Mouse (Mus musculus) heart, embryonic 13.5 days (tissue): ENCODE data around the gene Ralgps1. TPM values are rescaled to one million over a fixed set of nuclear protein-coding genes. Genes with fewer than 3 reads are reported as not detected.

Source experiments
- ATAC-seq: fragments of 200-750 bp; cut with Nextera tagmentation; 2 replicates; pipeline ENCODE4 v1.8.0; 2017; ENCODE audit warnings: moderate TSS enrichment; ENCODE audit not compliant: insufficient number of reproducible peaks, low FRiP score, low TSS enrichment; ENCODE audit errors: extremely low read depth
- H3K27ac ChIP-seq: fragments of 300-500 bp; sonication (generic); replicated peaks from 2 replicates; pipeline ENCODE4 v1.5.1; 2015; ENCODE audit warnings: moderate library complexity, mild to moderate bottlenecking, inconsistent platforms
- H3K27me3 ChIP-seq: fragments of 300-500 bp; sonication (generic); replicated peaks from 2 replicates; pipeline ENCODE4 v1.6.1; 2015; ENCODE audit warnings: mild to moderate bottlenecking, inconsistent platforms
- H3K36me3 ChIP-seq: fragments of 300-500 bp; sonication (generic); 2 replicates; pipeline ENCODE4 v1.6.1; 2015; ENCODE audit warnings: mild to moderate bottlenecking, inconsistent platforms
- H3K4me1 ChIP-seq: fragments of 300-500 bp; sonication (generic); 2 replicates; pipeline ENCODE4 v1.6.1; 2015; ENCODE audit warnings: inconsistent platforms
- H3K4me2 ChIP-seq: fragments of 300-500 bp; sonication (generic); 2 replicates; pipeline ENCODE4 v1.6.1; 2015; ENCODE audit warnings: inconsistent platforms, mild to moderate bottlenecking, moderate library complexity
- H3K4me3 ChIP-seq: fragments of 300-500 bp; sonication (generic); 2 replicates; pipeline ENCODE4 v1.5.1; 2015; ENCODE audit warnings: moderate library complexity, mild to moderate bottlenecking, inconsistent platforms
- H3K9ac ChIP-seq: fragments of 300-500 bp; sonication (generic); 2 replicates; pipeline ENCODE4 v1.6.1; 2015; ENCODE audit warnings: inconsistent platforms, mild to moderate bottlenecking, moderate library complexity
- H3K9me3 ChIP-seq: fragments of 300-500 bp; sonication (generic); 2 replicates; pipeline ENCODE4 v1.6.1; 2016; ENCODE audit warnings: inconsistent platforms
- WGBS: fragments of 180-500 bp; shearing (Covaris S2); methylation state at CpG from one replicate; pipeline ENCODE4 v1.1.7; 2015; ENCODE audit warnings: mixed read lengths; 5-methylcytosine and 5-hydroxymethylcytosine counted together
- polyA plus RNA-seq: library from polyadenylated mRNA; unstranded; fragments of >200 nt; fragmentation: Nextera tagmentation; extraction: Ambion mirVana; gene quantifications from 2 replicates; pipeline ENCODE4 v1.2.1, GENCODE M21; 2015

Ralgps1 gene
- polyA plus RNA-seq, 1 experiment from 2014 or later, result 3.7 TPM

DNA sequence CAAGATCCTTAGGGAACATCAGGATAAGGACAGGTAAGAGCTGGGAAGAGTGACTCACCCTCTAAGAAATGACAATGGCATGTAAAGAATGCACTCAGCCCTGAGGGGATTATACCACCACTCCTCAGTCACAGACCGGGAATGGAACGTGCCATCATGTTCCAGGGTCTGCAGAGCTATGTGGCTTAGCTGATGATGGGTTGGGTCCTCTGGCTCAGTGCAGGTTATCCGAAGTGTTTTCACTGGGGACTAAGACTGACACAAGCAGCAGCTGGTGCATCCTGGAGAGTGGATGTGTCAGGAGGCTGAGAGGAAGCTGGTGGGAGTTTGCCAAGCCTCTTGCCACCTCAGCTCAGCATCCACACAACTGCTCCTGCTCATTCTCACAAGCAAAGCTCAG lies 50.7 kb downstream of the Ralgps1 start:
- no peak for ATAC-seq
- no peak overlapping the region for H3K4me2 ChIP-seq
- no peaks in the 10 kb centered on the region for H3K9me3 ChIP-seq
- no peak overlapping the region for H3K4me3 ChIP-seq
- peaks cover 68% of the 10 kb centered on the region for H3K4me1 ChIP-seq
- H3K36me3 ChIP-seq, result no peaks in the 10 kb centered on the region
- H3K9ac ChIP-seq, result no peak overlapping the region
- no peak overlapping the region for H3K27ac ChIP-seq
- 30% methylated on average over 3 of the region's 3 CpGs for WGBS
- no peaks in the 10 kb centered on the region for H3K27me3 ChIP-seq

DNA sequence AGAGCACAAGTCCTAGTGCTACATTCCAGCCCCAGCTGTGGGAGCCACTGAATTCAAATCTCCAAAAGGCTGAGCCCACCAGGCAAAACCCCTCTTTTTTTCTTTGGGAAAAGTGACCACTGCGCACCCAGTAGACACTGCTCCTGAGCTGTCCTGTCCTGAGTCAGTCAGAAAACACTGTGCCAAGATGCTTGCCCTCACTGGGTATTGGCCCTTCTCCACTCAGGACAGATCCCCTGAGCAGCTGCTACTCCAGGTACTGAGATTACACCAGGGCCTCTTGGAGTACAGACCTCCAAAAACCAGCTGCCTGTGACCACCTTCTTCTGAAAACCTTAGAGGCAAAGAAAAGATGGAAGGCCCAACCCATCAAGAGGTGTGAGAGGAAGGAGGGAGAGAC lies 51.4 kb downstream of the Ralgps1 start:
- Histone ChIP-seq H3K27ac (no peak overlapping the region), H3K4me2 (no peak overlapping the region), H3K27me3 (no peaks in the 10 kb centered on the region), H3K4me1 (peaks cover 69% of the 10 kb centered on the region), H3K9ac (0 out of 2 replicates have a peak overlapping the region, but pooled peaks have one; percentile 19), H3K9me3 (no peaks in the 10 kb centered on the region), H3K4me3 (no peak overlapping the region), H3K36me3 (no peaks in the 10 kb centered on the region)
- WGBS, result 88% methylated on average over 1 of the region's 1 CpGs
- no peak for ATAC-seq

DNA sequence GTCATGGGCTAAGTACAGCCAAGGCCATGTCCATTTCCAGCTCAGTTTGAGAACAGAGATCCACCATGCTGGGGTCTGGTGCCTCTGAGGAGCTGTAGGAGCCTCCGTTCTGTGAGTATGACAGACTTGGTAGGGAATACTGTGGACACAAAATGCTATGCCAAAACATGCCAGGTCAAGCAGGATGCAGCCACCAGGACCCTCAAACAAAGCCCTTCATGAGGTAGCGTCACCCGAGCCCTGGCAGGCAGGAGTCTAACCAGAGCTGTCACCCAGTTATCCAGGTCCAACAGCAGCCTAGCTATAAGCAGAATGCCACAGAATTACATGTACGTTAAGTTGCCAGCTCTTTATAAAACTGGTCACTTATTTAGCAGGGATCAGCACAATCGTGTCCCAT lies 51.8 kb downstream of the Ralgps1 start:
- no peak overlapping the region for H3K4me2 ChIP-seq
- WGBS, result 71% methylated on average over 5 of the region's 5 CpGs
- H3K9me3 ChIP-seq, result no peaks in the 10 kb centered on the region
- no peak overlapping the region for H3K27ac ChIP-seq
- H3K27me3 ChIP-seq, result no peaks in the 10 kb centered on the region
- no peak overlapping the region for H3K9ac ChIP-seq
- peaks cover 74% of the 10 kb centered on the region for H3K4me1 ChIP-seq
- ATAC-seq, result no peak
- no peak overlapping the region for H3K4me3 ChIP-seq
- no peaks in the 10 kb centered on the region for H3K36me3 ChIP-seq

DNA sequence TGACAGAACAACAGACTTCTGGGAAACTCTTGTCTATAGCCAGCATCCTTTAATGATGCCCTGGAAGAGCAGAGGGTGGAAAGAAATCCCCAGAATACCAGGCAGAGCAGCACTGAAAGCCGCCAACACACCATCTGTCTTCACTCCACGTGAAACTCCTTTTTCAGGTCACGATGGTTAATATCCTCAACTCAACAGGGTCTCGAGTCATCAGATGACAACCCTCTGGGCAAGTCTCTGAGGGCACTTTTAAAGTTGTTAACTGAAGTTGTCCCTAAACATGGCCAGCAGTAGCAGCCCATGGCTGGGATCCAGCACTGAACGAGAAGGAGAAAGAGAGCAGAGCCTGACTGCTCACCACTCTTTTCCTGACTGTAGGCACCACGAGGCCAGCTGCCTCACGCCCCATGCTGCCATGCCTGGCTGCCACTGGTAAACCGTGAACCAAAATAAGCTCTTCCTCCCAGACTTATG lies 52.8 kb downstream of the Ralgps1 start:
- no peaks in the 10 kb centered on the region for H3K36me3 ChIP-seq
- no peak overlapping the region for H3K9ac ChIP-seq
- no peak overlapping the region for H3K4me3 ChIP-seq
- WGBS, result 48% methylated on average over 8 of the region's 8 CpGs
- H3K27me3 ChIP-seq, result no peaks in the 10 kb centered on the region
- H3K4me1 ChIP-seq, result peaks cover 70% of the 10 kb centered on the region
- H3K4me2 ChIP-seq, result no peak overlapping the region
- peak overlapping the region; percentile 45; the same call in 1 of the 2 replicates for H3K27ac ChIP-seq
- H3K9me3 ChIP-seq, result no peaks in the 10 kb centered on the region
- no peak for ATAC-seq

DNA sequence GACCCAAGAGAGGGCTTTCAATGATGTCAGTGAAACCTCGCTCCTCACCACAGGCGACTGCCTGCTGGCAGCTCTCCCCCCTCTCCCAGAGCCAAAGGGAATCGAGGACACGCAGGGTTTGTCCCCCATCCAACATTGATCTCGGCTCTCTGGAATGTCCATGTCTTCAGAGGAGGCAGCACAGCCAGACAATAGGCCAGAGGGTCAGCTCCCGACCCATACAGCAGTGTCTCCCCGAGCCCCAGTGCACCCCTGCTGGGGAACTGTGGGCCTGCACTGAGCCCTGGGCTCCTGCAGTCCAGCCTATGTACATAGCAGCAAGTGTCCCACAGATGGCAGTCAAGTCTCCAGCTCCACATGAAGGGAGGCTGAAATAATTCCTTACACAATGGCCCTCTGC lies 54.8 kb downstream of the Ralgps1 start:
- no peak overlapping the region; the same call in 1 of the 2 replicates for H3K9ac ChIP-seq
- H3K27me3 ChIP-seq, result no peaks in the 10 kb centered on the region
- peak; percentile 26; the same call in 1 of the 2 replicates for ATAC-seq
- H3K4me3 ChIP-seq, result no peak overlapping the region
- H3K4me2 ChIP-seq, result no peak overlapping the region
- H3K4me1 ChIP-seq, result peaks cover 63% of the 10 kb centered on the region
- 23% methylated on average over 7 of the region's 7 CpGs for WGBS
- no peaks in the 10 kb centered on the region for H3K9me3 ChIP-seq
- peak overlapping the region; percentile 75; the same call in 1 of the 2 replicates for H3K27ac ChIP-seq
- H3K36me3 ChIP-seq, result no peaks in the 10 kb centered on the region

DNA sequence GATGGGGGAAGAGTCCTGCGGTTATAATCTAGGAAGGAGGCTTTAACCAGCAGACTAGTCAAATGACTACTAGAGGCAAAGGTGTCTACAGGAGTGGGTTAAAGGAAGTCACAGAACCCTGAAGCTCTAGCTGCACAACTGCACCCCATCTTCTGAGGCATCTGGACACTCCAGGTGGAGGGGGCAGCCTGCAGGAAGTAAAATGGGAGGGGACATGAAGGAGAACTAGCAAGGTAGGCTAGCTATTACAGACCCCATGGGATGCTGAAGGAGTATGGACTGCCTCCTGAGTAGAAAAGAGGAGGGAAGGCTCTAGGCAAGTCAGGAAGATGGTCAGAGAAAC lies 55.3 kb downstream of the Ralgps1 start:
- peak overlapping the region; percentile 75 for H3K27ac ChIP-seq
- H3K27me3 ChIP-seq, result no peaks in the 10 kb centered on the region
- no peaks in the 10 kb centered on the region for H3K36me3 ChIP-seq
- peaks cover 62% of the 10 kb centered on the region for H3K4me1 ChIP-seq
- 93% methylated on average over 1 of the region's 1 CpGs for WGBS
- no peak overlapping the region for H3K4me3 ChIP-seq
- H3K9me3 ChIP-seq, result no peaks in the 10 kb centered on the region
- H3K4me2 ChIP-seq, result no peak overlapping the region
- peak overlapping the region; percentile 66 for H3K9ac ChIP-seq
- ATAC-seq, result no peak

DNA sequence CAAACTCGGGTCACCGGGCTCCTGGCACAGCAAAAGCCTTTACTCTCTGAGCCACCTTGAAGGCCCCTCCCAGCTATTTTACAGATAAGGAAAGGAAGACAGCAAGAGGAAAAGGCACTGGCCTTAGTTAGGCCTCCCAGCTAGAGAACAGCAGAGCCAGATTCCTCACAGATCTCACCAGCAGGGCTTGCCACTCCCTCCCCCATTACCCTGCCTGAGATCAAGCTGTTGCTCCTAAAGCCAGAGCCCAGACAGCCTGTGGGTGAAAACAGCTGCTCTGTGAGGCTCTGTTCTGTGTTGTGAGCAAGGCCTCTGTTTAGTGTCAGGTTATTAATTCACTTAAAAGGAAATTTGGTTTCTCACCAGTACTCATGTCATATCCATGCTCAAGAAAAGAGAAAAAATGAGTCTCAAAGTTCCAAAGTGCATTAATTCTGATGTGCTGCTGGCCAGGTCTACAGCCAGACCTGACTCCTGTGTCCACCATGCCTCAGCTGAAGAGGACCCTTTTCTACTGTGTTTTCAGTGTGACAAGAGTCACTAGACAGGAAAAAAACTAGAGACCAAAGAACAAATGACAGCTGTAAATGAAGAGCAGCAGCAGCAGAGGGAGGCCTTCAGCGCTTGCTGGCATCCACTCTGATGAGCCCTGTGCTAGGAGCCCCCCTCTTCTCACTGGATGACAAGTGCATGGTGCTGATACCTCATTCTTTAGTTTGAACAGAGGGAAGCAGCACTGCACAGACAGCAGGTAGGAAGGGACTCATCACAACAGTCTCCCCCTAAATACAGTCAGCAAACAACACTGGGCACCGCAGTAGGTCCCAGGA lies 55.8 kb downstream of the Ralgps1 start:
- H3K4me3 ChIP-seq, result no peak overlapping the region
- 53% methylated on average over 4 of the region's 4 CpGs for WGBS
- peak overlapping the region; percentile 66 for H3K9ac ChIP-seq
- no peaks in the 10 kb centered on the region for H3K27me3 ChIP-seq
- H3K27ac ChIP-seq, result peak overlapping the region; percentile 75
- H3K9me3 ChIP-seq, result no peaks in the 10 kb centered on the region
- no peak; the same call in 1 of the 2 replicates for ATAC-seq
- no peak overlapping the region for H3K4me2 ChIP-seq
- peaks cover 56% of the 10 kb centered on the region for H3K4me1 ChIP-seq
- H3K36me3 ChIP-seq, result no peaks in the 10 kb centered on the region

DNA sequence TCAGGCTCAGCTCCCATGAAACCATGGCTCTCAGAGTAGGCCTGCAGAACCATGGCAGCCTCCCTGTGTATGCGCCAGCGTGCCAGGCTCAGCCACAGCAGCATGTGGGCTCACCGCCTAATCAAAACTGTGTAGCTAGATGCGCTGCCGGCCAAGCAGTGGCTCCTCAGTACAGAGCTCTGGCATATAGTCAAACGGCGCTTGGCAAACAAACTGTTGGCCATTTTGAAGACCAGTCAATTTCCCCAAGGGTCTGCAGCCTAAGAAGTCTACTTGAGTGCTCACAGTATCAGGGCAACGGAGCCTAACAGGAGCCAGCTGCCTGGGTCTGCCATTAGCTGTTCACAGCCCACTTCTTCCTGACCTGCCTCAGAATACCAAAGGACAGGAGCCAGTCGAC lies 61.9 kb downstream of the Ralgps1 start:
- no peak overlapping the region for H3K4me3 ChIP-seq
- no peak overlapping the region for H3K4me2 ChIP-seq
- H3K36me3 ChIP-seq, result no peaks in the 10 kb centered on the region
- no peaks in the 10 kb centered on the region for H3K27me3 ChIP-seq
- no peaks in the 10 kb centered on the region for H3K9me3 ChIP-seq
- WGBS, result 90% methylated on average over 9 of the region's 9 CpGs
- H3K4me1 ChIP-seq, result peaks cover 4% of the 10 kb centered on the region
- no peak overlapping the region for H3K27ac ChIP-seq
- no peak overlapping the region for H3K9ac ChIP-seq
- no peak for ATAC-seq

DNA sequence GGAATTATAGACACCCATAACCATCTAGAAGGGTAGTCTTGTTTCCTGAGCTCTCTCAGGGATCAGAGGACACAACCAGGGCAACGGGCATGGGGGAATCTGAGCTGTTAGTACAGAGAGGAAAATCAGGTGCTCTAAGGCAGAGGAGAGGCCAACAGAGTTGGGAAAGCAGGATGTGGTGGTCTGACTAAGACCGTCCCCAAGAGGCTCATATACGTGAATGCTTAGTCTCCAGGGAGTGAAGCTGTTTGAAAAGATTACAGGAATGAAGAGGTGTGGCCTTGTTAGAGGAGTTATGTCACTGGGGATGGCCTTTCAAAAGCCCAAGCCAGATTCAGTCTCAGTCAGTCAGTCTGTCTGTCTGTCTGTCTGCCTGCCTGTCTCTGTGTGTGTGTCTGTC lies 64.7 kb downstream of the Ralgps1 start:
- H3K27ac ChIP-seq, result no peak overlapping the region
- H3K4me2 ChIP-seq, result no peak overlapping the region
- WGBS, result 61% methylated on average over 3 of the region's 3 CpGs
- no peak for ATAC-seq
- H3K4me1 ChIP-seq, result peaks cover 20% of the 10 kb centered on the region
- no peaks in the 10 kb centered on the region for H3K9me3 ChIP-seq
- H3K4me3 ChIP-seq, result no peak overlapping the region
- no peaks in the 10 kb centered on the region for H3K36me3 ChIP-seq
- H3K27me3 ChIP-seq, result no peaks in the 10 kb centered on the region
- H3K9ac ChIP-seq, result no peak overlapping the region

DNA sequence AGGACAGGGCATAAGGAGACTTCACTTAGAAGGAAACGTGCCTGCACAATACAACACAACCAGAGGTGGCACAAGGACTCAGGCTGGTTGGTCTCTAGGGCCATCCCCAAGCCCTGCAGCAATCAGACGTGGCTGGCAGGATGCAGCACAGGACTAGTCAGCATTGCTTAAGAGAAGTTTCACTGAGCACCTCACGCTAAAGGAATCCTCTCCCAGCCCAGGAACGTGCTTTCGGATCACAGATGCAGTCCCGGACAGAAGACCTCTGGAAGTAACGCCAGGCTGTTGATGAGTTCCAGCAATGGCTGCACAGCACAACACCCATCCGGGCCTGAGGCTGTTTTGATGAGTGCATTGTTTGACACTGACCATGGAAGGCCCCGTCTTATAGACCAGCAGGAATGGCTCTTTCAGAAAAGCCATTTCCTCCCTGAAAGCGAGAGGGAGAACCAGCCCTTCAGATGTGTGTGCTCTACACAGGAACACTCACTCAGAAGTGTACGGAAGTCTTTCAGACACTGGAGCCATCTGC lies 67.8 kb downstream of the Ralgps1 start:
- Histone ChIP-seq H3K36me3 (no peaks in the 10 kb centered on the region), H3K4me2 (no peak overlapping the region), H3K27ac (no peak overlapping the region), H3K9ac (no peak overlapping the region), H3K4me3 (no peak overlapping the region), H3K27me3 (no peaks in the 10 kb centered on the region), H3K4me1 (peaks cover 32% of the 10 kb centered on the region), H3K9me3 (no peaks in the 10 kb centered on the region)
- 71% methylated on average over 11 of the region's 11 CpGs for WGBS
- no peak; the same call in 1 of the 2 replicates for ATAC-seq

DNA sequence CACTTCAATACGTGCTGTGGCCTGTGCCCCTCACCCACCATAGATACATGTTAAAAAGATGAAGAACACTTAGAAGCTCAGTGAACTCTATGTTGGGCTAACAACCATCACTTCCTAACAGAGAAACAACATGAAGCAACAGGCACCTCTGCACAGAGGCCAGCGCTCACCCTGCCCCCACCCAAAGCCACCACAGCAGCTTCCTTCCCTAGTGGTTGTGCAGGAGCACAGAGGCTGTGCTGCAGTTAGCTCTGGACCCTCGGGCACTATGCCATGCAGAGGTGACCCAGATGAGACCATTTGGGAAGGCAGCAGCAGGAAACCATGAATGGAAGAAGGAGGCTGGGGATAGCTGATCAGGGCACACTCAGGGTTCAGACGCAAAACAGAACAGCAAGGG lies 68.5 kb downstream of the Ralgps1 start:
- H3K27me3 ChIP-seq, result no peaks in the 10 kb centered on the region
- H3K9me3 ChIP-seq, result no peaks in the 10 kb centered on the region
- no peaks in the 10 kb centered on the region for H3K36me3 ChIP-seq
- H3K9ac ChIP-seq, result no peak overlapping the region
- H3K4me2 ChIP-seq, result no peak overlapping the region
- peaks cover 32% of the 10 kb centered on the region for H3K4me1 ChIP-seq
- ATAC-seq, result no peak
- H3K4me3 ChIP-seq, result no peak overlapping the region
- 77% methylated on average over 4 of the region's 4 CpGs for WGBS
- no peak overlapping the region for H3K27ac ChIP-seq

DNA sequence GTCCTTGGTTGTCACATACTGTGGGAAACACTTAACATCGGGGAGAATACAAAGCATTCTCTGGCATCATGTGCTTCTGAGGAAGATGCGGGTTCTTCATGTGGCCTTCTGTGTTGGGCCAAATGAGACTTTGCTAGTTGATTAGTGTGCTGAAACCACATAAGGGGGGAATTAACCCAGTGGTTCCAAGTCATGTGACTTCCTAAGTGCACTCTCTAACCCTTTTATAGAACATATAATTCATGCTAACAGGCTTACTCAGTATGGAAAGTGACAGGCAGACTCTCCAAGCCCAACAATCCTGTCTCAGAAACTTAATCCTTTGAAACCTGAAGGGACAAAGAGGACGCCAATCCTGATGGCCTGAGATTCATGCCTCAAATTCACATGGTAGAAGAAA lies 68.9 kb downstream of the Ralgps1 start:
- no peaks in the 10 kb centered on the region for H3K36me3 ChIP-seq

More for the DNA sequence above, 68.9 kb downstream of the Ralgps1 start:
- no peak for ATAC-seq
- Histone ChIP-seq H3K4me1 (peaks cover 32% of the 10 kb centered on the region), H3K27me3 (no peaks in the 10 kb centered on the region), H3K27ac (no peak overlapping the region), H3K4me2 (no peak overlapping the region), H3K9ac (no peak overlapping the region), H3K4me3 (no peak overlapping the region), H3K9me3 (no peaks in the 10 kb centered on the region)
- 80% methylated on average over 3 of the region's 3 CpGs for WGBS
